Mouse (Mus musculus): ENCODE results near the gene Sprn. TPM values are rescaled to one million over a fixed set of nuclear protein-coding genes. Genes with fewer than 3 reads are reported as not detected.

Sprn gene
- total RNA-seq (2021), result under 1 TPM; 0.33 to 0.56 TPM
- long read RNA-seq, experiment 1, result 0 reads
- long read RNA-seq, experiment 2, partial matches to known transcripts, result 0 of 1 reads
- long read RNA-seq, experiment 2, other reads (novel, unspliced or antisense), result 0 of 1 reads

DNA sequence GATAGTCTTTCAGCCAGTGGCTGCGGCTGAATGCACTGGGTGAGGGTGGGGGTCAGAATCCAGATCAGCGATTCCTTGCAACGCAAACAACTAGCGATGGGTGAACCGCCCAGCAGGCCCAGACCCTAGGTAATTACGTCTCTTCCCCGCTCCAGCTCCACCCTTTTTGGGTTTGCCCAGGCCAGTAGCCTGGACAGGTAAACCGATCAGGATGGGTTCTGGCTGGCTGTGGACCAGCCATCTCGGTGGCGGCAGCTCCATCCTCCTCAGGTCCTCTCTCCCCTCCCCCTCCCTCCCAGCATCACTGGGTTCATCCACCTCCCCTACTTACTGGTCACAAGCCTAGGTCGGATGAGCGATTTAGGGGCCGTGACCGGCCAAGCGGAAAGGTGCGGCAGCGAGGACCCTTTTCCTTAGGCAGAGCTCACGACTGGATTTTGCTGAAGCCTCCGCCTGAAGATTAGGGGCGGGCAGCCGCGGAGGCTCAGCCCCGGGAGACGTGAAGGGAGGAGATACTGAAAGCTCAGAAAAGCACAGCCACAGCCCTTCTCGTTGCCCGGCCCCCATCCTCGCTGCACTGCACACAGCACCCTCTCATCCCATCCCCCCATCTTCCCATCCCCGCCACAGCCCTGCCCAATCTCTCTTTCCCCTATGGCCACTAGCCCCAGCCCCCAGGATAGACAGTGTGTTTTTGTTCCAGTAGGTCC, at the start of gene Sprn:
Gene Sprn, minus strand, starts transcription at position 660 of the 710 bp plus-strand sequence.
- DNase-seq, result no peak

DNA sequence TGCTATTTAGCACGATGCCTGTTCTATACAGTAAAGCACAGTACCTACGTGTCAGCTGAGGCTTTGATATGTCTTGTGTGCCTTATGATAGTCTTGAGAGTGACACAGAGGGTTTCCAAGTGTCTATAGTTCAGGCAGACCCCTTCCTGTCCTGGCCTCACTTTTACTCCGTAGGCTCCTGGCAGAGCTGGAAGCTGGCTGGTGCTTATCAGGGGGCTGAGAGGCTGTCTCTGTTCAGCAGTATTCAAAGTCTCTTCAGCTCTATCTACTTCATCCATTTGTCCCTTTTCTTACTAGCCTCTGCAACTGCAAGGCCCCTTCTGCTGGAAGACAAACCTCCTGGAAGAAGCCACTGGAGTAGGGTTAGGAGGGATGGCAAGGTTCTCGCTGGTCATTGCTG, 46.4 kb upstream of the Sprn start:
- DNase-seq, result no peak

DNA sequence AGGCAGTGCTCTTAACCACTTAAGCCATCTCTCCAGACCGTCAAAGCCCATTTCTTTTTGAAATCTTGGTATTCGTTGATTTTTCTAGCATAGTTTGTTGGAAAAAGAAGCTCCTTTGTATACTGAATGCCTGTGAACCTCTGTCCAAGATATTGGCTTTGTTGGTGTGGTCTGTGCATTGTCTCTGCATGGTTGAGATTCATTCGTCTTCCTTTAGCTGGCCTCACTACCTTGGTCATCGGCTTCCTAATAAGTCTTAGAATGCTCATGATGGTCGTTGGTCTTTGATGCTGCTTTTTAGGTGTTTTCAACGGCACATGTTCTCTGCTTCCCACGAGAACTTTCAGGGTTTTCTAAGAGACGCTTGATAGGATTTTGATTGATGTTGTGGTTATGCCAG, 41.3 kb upstream of the Sprn start:
- no peak for DNase-seq

- no peak for DNase-seq
Observed at GRCm38 (mm10) chr7:140194031-140194430, 39.4 kb upstream of the Sprn start.

DNA sequence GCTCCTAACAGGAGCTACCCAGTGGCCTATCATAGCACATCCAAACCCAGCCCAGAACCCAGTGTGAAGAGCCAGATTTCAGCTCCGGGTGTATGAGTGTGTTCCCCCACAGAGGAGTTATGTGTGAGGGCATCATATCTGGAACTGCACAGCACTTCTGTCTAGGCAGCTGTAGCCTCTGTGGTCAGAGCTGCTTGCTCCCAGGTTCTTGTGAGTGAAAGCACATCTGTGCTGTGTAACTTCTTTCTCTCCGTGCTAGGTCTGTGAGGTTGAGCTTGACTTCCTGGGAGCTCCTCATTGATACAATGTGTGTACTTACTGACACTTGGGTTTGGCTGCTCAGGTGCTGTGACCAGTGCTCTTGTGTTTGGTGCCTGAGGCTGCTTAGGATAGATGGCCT, 38.2 kb upstream of the Sprn start:
- no peak for DNase-seq

DNA sequence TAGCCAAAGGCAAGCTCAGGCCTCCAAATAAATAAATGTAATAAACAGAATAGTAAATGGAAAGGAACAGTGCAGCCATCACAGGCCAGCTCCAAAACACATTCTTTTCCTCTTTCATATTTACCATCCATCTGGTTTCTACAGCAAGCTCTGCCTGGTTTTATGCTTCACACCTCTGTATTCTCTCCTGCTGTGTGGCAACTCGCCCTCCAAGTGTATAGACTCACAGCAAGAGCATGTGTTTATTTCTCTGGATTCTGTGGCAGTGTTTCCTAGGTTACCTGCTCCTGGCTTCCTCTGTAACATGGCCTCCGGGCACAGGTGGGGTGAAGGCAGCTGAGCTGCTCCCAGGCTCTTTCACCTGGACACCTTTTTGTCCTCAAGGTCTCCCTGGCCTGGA, 37.8 kb upstream of the Sprn start:
- no peak for DNase-seq

DNA sequence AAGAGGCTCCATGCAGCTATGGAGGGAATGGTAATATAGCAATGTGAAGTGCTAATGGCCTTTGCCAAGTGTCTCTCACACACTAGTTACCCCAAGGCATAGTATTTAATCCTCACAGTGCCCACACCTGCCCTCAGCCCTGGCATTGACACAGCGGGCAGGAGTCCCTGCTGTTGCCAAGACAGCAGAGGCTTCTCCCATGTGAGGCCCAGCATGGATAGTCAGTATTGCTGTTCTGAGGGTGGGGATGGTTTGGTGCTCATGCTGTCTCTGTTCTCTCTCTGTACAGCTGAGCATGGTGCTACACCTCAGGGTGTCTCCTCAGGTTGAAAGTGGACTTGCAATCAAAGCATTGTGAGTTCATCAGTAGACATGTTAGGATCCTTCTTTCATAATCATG, 35.8 kb upstream of the Sprn start:
- DNase-seq, result no peak

GRCm38 (mm10) chr7:140188391-140189328, 34.0 kb upstream of the Sprn start:
- no peak for DNase-seq

- DNase-seq, result no peak
Observed at GRCm38 (mm10) chr7:140187721-140188390, 33.2 kb upstream of the Sprn start.

DNA sequence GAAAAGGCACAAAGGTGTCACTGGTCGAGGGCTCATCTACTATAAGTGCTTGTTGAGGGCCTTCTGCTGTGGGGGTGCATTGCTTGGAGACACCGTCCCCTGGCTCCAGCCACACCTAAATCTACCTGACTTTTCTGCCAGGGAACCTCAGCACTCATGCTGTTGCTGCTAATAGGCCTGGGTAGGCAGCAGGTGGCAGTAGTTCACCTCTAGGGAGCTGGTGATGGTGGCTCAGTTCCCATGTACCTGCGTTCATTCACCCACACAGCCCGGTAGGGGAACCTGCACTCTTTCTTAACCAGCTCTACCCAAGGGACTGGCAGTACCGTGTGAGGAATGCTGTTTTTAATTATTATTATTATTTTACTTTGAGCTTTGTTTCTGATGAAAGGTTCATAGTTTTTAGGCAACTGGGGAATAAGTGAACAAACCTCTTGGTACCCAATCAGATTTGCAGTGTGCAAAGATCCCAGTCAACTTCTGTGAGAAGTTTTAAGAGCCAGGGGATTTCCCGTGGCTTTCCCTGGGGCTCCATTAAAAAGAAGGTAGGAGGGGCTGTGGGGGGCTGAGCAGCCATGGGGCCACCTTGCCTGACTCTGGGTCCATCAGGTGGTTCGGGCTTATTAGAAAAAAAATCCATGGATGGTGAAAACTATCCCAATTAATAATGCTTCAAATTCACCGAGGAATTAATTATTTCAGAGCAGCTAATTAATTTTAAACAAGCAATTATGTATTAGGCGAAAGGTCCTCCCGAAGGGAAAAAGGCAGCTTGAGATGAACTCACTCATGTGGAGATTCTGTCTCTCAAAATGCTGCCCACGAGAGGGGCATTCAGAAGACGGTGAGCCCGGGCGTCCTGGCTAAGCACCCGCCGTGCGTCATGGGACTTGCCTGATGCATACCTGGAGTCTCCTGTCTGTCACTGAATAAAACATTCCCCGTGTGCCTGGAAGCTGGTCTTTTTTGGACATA, 32.3 kb upstream of the Sprn start:
- peak in 1 of 2 experiments; percentile 20 for DNase-seq

GRCm38 (mm10) chr7:140184206-140184605, 29.5 kb upstream of the Sprn start:
- DNase-seq, result no peak

GRCm38 (mm10) chr7:140180692-140181091, 26.0 kb upstream of the Sprn start:
- DNase-seq, result no peak

GRCm38 (mm10) chr7:140179176-140179575, 24.5 kb upstream of the Sprn start:
- DNase-seq, result no peak

GRCm38 (mm10) chr7:140172936-140173335, 18.3 kb upstream of the Sprn start, which contains the start of gene Olfr523:
Gene Olfr523 (plus strand): TSS chr7:140173217.
- no peak for DNase-seq

DNA sequence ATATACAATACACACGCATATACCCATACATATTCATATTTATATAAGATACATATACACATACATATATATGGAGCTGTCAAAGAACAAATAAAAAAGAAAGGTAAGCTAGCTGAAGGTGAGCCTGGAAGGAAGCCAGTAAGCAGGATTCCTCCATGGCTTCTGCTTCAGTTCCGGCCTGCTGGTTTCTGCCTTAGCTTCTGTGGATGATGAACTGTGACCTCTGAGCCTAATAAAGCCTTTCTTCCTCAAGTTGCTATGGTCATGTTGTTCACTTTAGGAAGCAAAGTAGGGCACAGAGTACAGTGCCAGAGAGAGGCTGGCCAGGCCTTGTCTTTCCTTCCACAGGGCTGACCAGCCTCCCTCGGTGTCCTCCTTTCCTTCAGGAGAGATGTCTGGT, 16.2 kb upstream of the Sprn start:
- no peak for DNase-seq

DNA sequence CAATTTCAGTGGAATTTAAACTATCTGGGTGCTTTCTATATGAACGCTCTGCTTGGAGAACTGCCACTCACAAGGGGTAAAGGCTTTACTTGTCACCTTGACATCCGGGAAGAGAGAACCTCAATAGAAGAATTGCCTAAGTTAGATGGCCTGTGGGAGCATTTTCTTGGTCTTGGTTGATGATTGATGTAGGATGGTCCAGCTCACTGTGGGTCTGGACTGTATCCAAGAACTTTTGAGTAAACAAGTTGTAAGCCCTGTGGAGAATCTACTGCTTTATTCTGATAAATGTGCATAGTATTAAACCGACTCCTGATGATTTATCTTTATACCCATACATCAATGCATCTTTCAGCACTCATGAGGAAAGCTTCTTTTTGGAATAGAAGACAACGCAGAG, 14.7 kb upstream of the Sprn start:
- no peak for DNase-seq

GRCm38 (mm10) chr7:140167950-140168349, 13.3 kb upstream of the Sprn start:
- DNase-seq, result no peak

DNA sequence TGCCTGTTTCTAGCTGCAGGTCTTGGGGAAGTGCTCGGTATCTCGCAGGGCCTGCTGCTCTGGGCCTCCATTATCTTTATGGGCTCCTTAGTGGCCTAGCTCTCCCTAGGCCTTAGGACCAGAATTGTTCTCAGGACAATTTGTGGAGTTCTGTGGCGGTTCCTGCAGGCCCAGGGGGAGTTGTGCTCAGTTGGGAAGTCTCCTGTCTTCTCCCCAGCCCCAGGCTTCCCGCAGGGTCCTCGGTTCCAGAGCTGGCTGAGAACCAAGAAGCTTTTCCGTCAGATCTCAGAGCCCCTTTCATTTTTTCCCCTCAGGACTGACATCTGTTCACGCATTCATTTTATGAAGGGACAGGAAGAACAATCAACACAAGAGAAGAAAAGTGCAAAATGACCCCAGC, 10.0 kb upstream of the Sprn start, which contains the start of gene Olfr522:
Gene Olfr522, minus strand, starts transcription at position 101 of the 400 bp plus-strand sequence.
- DNase-seq, result no peak

- DNase-seq, result no peak
Observed at GRCm38 (mm10) chr7:140160363-140160762, 5.7 kb upstream of the Sprn start.

GRCm38 (mm10) chr7:140153829-140154217, 854 bp downstream of the Sprn start:
- DNase-seq, result no peak

DNA sequence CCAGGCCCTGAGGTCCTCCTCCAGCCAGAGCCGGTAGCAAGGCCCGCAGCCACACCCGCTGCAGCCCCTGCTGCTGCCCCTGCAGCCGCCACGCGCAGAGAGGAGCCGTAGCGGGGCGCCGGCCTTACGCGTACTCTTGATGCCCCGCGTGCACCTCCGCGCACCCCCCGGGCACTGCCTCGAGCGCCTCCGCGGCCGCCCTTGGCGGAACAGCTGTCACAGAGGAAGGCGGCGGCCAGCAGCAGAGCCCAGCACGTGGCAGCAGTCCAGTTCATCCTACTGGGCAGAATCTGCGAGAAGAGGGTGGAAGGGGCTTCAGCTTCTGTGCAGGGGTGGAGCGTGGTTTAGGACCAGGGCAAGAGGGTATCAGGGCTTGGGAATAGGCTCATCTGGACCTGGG, 1.3 kb downstream of the Sprn start:
- peak; percentile 51 to 55 for DNase-seq
